Mouse (Mus musculus): Measurements from ENCODE around the gene Mipep. TPM values are rescaled to one million over a fixed set of nuclear protein-coding genes. Genes with fewer than 3 reads are reported as not detected.

The Mipep gene
- total RNA-seq, 2 experiments from 2014 or later, result 48.0 to 50.8 TPM

GRCm38 (mm10) chr14:60757265-60757664 is 27.1 kb upstream of the Mipep start:
- DNase-seq, result no peak

- DNase-seq, result no peak
Observed at GRCm38 (mm10) chr14:60757722-60758121, 26.7 kb upstream of the Mipep start.

- no peak for DNase-seq
Observed at GRCm38 (mm10) chr14:60759097-60759496, 25.3 kb upstream of the Mipep start.

GRCm38 (mm10) chr14:60761801-60762200 is 22.6 kb upstream of the Mipep start:
- no peak for DNase-seq

GRCm38 (mm10) chr14:60762754-60763153 is 21.6 kb upstream of the Mipep start:
- no peak for DNase-seq

- no peak for DNase-seq
Observed at GRCm38 (mm10) chr14:60763746-60764145, 20.6 kb upstream of the Mipep start.

GRCm38 (mm10) chr14:60764526-60764925 is 19.8 kb upstream of the Mipep start:
- no peak for DNase-seq

- no peak for DNase-seq
Observed at GRCm38 (mm10) chr14:60765025-60765424, 19.3 kb upstream of the Mipep start.

GRCm38 (mm10) chr14:60767884-60768283 is 16.5 kb upstream of the Mipep start, which contains the start of gene C1qtnf9:
TSS of gene C1qtnf9 (plus strand) at chr14:60768134.
- DNase-seq, result no peak

GRCm38 (mm10) chr14:60769340-60769739 is 15.0 kb upstream of the Mipep start:
- DNase-seq, result no peak

GRCm38 (mm10) chr14:60770594-60770993 is 13.8 kb upstream of the Mipep start:
- DNase-seq, result no peak

- peak; percentile 84 for DNase-seq
Observed at GRCm38 (mm10) chr14:60771057-60771456, 13.3 kb upstream of the Mipep start.

GRCm38 (mm10) chr14:60773476-60773875 is 10.9 kb upstream of the Mipep start:
- DNase-seq, result no peak

- no peak for DNase-seq
Observed at GRCm38 (mm10) chr14:60776521-60776920, 7.9 kb upstream of the Mipep start.

- no peak for DNase-seq
Observed at GRCm38 (mm10) chr14:60777485-60777919, 6.9 kb upstream of the Mipep start.

- DNase-seq, result no peak
Observed at GRCm38 (mm10) chr14:60779198-60779597, 5.2 kb upstream of the Mipep start.

GRCm38 (mm10) chr14:60782121-60782656 is 2.2 kb upstream of the Mipep start:
- DNase-seq, result no peak

GRCm38 (mm10) chr14:60783196-60783595 is 1.2 kb upstream of the Mipep start:
- DNase-seq, result no peak

GRCm38 (mm10) chr14:60790103-60790502 is 5.7 kb downstream of the Mipep start:
- peak; percentile 72 for DNase-seq

GRCm38 (mm10) chr14:60796600-60797322 is 12.4 kb downstream of the Mipep start:
- no peak for DNase-seq

- no peak for DNase-seq
Observed at GRCm38 (mm10) chr14:60797596-60797995, 13.2 kb downstream of the Mipep start.

GRCm38 (mm10) chr14:60798721-60799120 is 14.3 kb downstream of the Mipep start:
- no peak for DNase-seq

GRCm38 (mm10) chr14:60799762-60800728 is 15.7 kb downstream of the Mipep start:
- no peak for DNase-seq
